Mouse (Mus musculus): ENCODE measurements around the gene Wdr83os. TPM values are rescaled to one million over a fixed set of nuclear protein-coding genes. Genes with fewer than 3 reads are reported as not detected.

The Wdr83os gene
- total RNA-seq (2021) = 10 to 100 TPM; 48.5 to 51.6 TPM

DNA sequence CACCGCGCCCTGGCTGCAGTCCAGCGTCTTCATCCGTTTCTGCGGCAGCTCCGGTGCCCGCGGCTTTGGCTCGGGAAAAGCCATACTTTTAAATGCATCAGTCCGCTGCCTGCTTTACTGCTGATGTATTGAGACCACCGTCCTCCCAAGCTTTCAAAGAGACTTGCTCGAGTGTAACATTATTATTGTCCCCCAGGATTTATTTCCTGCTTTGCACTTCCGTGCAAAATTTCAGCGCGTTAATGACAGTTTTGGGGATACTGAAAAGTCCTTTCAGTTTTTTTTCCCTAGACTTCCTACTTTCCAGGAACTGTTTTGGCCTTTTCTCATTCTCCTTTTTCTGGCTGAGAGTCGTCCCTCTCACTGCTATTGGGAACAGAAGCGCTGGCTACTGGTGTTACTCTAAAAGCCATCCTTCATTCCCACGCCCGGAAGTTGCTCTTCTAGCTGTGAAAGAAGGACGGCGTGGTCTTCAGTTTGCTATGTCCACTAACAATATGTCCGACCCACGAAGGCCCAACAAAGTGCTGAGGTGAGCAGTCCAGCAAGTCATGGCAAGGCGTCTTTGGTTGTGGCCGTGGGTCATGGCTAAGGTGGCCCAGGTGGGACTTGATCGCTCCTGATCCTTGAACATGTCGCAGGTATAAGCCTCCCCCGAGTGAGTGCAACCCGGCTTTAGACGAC, at the start of gene Wdr83os:
Gene Wdr83os, plus strand, starts transcription at position 209 of the 684 bp plus-strand sequence.
- DNase-seq = peak; percentile 74 to 81
- intact Hi-C loops (cut with DNase I) = loop anchor here (5.0 kb wide), 2 partner anchors 217 to 327 kb away; partner anchors contain the start of genes Orc6 and Vps35

- intact Hi-C loops (cut with DNase I) = no loop called here
Observed at GRCm38 (mm10) chr8:85032622-85033311, 47.8 kb upstream of the Wdr83os start.

GRCm38 (mm10) chr8:85033867-85034266, 46.7 kb upstream of the Wdr83os start:
- no peak for DNase-seq
- intact Hi-C loops (cut with DNase I) = no loop called here

More at GRCm38 (mm10) chr8:85032622-85033311, 47.8 kb upstream of the Wdr83os start:
- no peak for DNase-seq

DNA sequence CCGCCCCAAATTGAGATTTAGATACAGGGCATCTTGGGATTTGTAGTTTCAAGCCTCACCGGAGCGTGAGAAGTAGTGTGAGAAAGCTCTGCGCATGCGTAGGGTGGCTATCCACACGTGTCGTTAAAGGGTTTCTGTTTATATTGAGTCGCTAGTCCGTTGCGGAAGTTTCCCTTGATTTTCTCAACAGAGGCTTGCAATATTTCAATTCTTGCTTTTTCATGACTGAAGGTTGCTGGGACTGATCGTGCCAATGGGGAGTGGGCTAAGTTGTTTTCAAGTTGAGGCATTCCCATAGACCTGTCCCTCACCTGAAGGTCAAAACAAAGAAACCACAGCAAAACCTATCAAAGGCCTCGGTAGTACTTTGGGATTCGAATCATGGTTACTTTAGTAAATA, 45.8 kb upstream of the Wdr83os start:
- DNase-seq = peak; percentile 71 to 80
- intact Hi-C loops (cut with DNase I) = no loop called here

GRCm38 (mm10) chr8:85035165-85035727, 45.3 kb upstream of the Wdr83os start:
- DNase-seq = no peak
- intact Hi-C loops (cut with DNase I) = no loop called here

- intact Hi-C loops (cut with DNase I) = loop anchor here (1.0 kb wide), 1 partner anchor 9 kb away; no protein-coding TSS in a partner anchor
- DNase-seq = peak; percentile 32 to 55
Observed at GRCm38 (mm10) chr8:85035728-85036310, 44.7 kb upstream of the Wdr83os start.

GRCm38 (mm10) chr8:85036381-85036717, 44.2 kb upstream of the Wdr83os start:
- no peak for DNase-seq
- intact Hi-C loops (cut with DNase I) = loop anchor here (1.0 kb wide), 1 partner anchor 9 kb away; no protein-coding TSS in a partner anchor

- intact Hi-C loops (cut with DNase I) = loop anchor here (1.0 kb wide), 1 partner anchor 10 kb away; no protein-coding TSS in a partner anchor
Observed at GRCm38 (mm10) chr8:85036718-85037365, 43.7 kb upstream of the Wdr83os start, which contains the start of gene Tnpo2. Tnpo2 (plus strand) TSS chr8:85036915.

GRCm38 (mm10) chr8:85037366-85037680, 43.2 kb upstream of the Wdr83os start:
- no peak for DNase-seq
- intact Hi-C loops (cut with DNase I) = no loop called here

More at GRCm38 (mm10) chr8:85036718-85037365, 43.7 kb upstream of the Wdr83os start, which contains the start of gene Tnpo2:
- peak; percentile 94 to 95 for DNase-seq

GRCm38 (mm10) chr8:85037681-85038531, 42.6 kb upstream of the Wdr83os start:
- peak; percentile 50 to 65 for DNase-seq
- intact Hi-C loops (cut with DNase I) = no loop called here

DNA sequence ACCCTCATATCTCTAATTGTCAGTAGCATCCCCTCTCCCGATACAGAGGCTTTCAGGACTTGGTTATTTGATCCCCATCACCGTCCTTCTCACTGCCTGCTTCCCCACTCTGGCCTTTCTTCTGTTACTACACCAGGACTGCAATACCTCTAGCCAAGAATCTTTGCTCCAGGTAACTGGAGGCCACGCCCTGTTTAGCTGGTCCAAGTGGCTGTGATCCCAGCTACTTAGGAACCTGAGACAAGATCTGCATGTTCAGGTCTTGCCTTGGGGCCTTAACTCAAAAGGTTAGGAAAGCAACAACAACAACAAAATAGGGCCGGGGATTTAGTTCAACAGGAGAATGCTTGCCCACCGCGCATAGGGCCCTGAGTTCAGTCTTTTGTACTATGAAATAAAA, 36.9 kb upstream of the Wdr83os start:
- intact Hi-C loops (cut with DNase I) = no loop called here

DNA sequence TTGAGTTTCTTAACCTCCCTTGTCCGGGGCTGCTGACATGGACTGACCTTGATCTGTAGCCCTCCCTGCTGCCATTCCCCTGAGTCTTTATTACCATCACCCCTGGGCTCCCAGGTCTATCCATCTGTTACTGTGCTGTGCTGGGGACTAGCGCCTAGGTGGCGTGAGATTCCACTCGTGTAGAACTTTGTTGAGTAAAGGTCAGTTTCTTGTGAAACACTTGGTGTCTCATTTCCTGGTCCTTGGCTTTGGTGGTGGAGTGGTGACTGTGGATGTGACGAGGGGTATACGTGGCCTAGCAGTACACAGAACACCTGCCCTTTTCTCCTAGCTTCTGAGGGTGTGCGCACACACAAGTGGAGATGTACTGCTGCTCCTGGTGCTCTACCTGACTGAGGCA, 23.2 kb upstream of the Wdr83os start:
- DNase-seq = no peak
- intact Hi-C loops (cut with DNase I) = no loop called here

More for the DNA sequence above, 36.9 kb upstream of the Wdr83os start:
- no peak for DNase-seq

DNA sequence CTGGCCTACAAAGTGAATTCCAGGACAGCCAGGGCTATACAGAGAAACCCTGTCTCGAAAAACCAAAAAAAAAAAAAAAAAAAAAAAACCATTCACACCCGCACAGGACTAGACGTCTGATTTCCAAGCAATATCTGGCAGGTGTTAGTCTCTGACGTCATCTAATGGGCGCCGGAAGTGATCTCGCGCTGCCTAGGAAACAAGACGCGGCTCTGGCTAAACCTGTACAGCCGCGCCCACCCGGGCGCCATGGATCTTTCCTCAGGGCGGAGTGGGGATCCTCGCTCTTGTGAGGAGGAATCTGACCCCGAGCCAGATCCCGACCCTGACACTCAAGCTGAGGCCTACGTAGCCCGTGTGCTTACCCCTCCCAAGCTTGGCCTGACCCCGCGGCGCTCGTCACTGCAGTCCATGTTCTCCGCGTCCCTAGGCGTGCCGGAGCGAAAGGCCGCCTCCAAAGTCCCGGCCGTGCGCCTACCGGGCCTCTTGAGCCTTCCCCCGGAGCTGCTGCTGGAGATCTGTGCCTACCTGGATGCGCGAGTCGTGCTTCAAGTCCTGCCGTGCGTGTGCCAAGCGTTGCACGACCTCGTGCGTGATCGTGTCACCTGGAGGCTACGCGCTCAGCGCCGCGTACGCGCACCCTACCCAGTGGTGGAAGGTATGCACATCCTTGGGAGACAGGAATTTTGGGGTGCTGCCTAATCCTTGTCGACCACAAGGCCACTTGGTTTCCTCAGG, 20.5 kb upstream of the Wdr83os start, which contains the start of gene Fbxw9:
Gene Fbxw9, plus strand, starts transcription at position 177 of the 738 bp plus-strand sequence.
- peak; percentile 93 to 95 for DNase-seq
- intact Hi-C loops (cut with DNase I) = no loop called here

- intact Hi-C loops (cut with DNase I) = no loop called here
- DNase-seq = no peak
Observed at GRCm38 (mm10) chr8:85062603-85063002, 17.9 kb upstream of the Wdr83os start.

DNA sequence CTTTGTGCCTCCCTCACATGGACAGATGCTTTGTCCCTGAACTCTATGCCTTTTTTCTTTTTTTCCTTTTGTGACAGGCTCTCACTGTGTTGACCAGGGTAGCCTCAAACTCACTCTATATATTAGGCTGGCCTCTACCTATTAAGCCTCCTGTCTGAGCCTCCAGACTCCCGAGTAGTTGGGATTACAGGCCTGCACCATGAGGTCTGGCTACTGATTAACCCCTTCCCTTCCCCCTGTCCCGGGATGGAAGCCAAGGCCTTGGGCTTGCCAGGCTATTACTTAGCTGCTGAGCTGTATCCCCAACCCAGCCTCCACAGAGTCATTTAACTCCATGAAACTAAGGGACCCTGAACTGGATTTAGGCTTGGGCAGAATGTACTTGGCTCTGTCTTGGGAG, 15.3 kb upstream of the Wdr83os start:
- intact Hi-C loops (cut with DNase I) = no loop called here
- no peak for DNase-seq

DNA sequence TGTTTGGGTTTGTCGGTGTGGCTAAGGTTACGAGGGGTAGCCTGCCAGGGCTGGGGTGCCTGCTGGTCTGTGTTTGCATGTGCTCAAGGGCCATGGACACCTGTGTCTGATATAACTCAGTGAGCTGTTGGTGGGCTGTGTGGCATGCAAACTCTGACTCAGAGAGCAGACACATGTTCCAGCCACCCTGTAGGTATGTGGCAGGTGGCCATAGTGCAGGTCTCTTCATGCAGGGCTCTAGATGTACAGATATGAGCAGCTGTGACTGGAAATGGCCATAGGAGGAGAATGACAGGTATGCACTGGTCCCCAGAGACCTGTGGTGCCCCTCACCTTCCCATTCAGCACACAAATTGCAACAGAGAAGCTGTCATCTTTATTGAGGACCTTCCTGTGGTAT, 13.4 kb upstream of the Wdr83os start:
- intact Hi-C loops (cut with DNase I) = no loop called here
- DNase-seq = no peak

- no peak for DNase-seq
- intact Hi-C loops (cut with DNase I) = no loop called here
Observed at GRCm38 (mm10) chr8:85067982-85068381, 12.6 kb upstream of the Wdr83os start, which contains the start of gene Gm5741. Gm5741 (minus strand) TSS chr8:85067982.

GRCm38 (mm10) chr8:85071041-85071440, 9.5 kb upstream of the Wdr83os start:
- intact Hi-C loops (cut with DNase I) = no loop called here
- DNase-seq = peak in 1 of 2 experiments; percentile 22
